Comparison of ENCODE assay signal across 15 mouse cellular contexts in genomic region chr13:51790793-51791192, GRCm38 (mm10). TPM values are rescaled to one million over a fixed set of nuclear protein-coding genes. Genes with fewer than 3 reads are reported as not detected.
A peak's percentile ranks its signal among the peaks of the same experiment; 100 is the strongest.
DNase-seq lines count a peak whose midpoint lies in the region; TF ChIP-seq lines count a peak whose summit lies in the region.
"Had no signal": no experiment of that assay in that cellular context is flagged by ENCODE, and none has a peak within 500 bp of the region (broad histone marks: within the 10 kb centered on the region; RNA-seq: fewer than 3 reads in every experiment).

No protein-coding gene starts in this region.

- no peak overlapping the region for H3K4me3 ChIP-seq in CH12.LX (replicated peaks in 1 of 3; ENCODE audit: low read depth in 2 of 3, low read length in 2 of 3, poor library complexity in 1 of 3)

- H3K9ac ChIP-seq in CH12.LX (ENCODE audit: insufficient read depth, low read depth): no peak overlapping the region
- H3K9ac ChIP-seq: heart, embryonic 15.5 days; hindbrain, embryonic 13.5 days had no signal

- dilution Hi-C loops in CH12.LX (cut with MboI; ENCODE audit: extremely low pct_ligation_motif_present, extremely low pct_unique_long_range_greater_than_20kb, low sequenced_read_pairs): no loop called here

- peaks cover 0 to 48% of the 10 kb centered on the region in 2 experiments for H3K36me3 ChIP-seq in CH12.LX (replicated peaks in 1 of 2; ENCODE audit: control insufficient read depth in 1 of 2, insufficient read depth in 1 of 2, low read length in 1 of 2)
- H3K36me3 ChIP-seq: heart, embryonic 15.5 days; hindbrain, embryonic 13.5 days had no signal

- TF ChIP-seq CTCF in CH12.LX (conservative IDR thresholded peaks at IDR 0.05 in 1 of 2, IDR thresholded peaks at IDR 0.05 in 1 of 2; ENCODE audit: low read depth in 2 of 2, low read length in 2 of 2): 0 out of 4 replicates have a peak, but pooled peaks of 1 of the 2 experiments have one; percentile 27

- in situ Hi-C loops in CH12.LX (cut with MboI; ENCODE audit: low pct_ligation_motif_present, low pct_unique_long_range_greater_than_20kb, low sequenced_read_pairs): no loop called here

- H3K4me1 ChIP-seq in CH12.LX (ENCODE audit: control insufficient read depth in 1 of 2, insufficient read depth in 2 of 2): peaks cover 14 to 51% of the 10 kb centered on the region in 2 experiments

- no peaks in the 10 kb centered on the region for H3K27me3 ChIP-seq in CH12.LX (replicated peaks)
- H3K27me3 ChIP-seq: heart, embryonic 15.5 days had no signal

- H3K79me2 ChIP-seq in CH12.LX (replicated peaks; ENCODE audit: control insufficient read depth, extremely low read depth, insufficient read depth, poor library complexity, severe bottlenecking): peaks cover 42% of the 10 kb centered on the region

- TF ChIP-seq POLR2A in CH12.LX (IDR thresholded peaks at IDR 0.05; ENCODE audit: low read depth, low read length): no peak

- H3K9me3 ChIP-seq in CH12.LX (replicated peaks; ENCODE audit: low read length): no peaks in the 10 kb centered on the region
- H3K9me3 ChIP-seq: heart, embryonic 15.5 days; hindbrain, embryonic 13.5 days had no signal

- H3K4me2 ChIP-seq in CH12.LX (ENCODE audit: insufficient read depth, low read depth, poor library complexity, severe bottlenecking): no peak overlapping the region

- peak; percentile 90 for DNase-seq in heart, adult 11 months
- DNase-seq in heart, adult 9 months (ENCODE audit: low spot score in 2 of 2): no peak
- peak; percentile 52 for DNase-seq in kidney, adult 9 months
- DNase-seq in kidney, postnatal 14 days: no peak
- peak; percentile 19 for DNase-seq in CH12.LX (ENCODE audit: extremely low read depth)
- DNase-seq in induced T-regulatory cell, adult 2 months (ENCODE audit: low read depth): peak; percentile 78
- DNase-seq in c-Kit-positive CD71-positive TER-119-positive erythroid progenitor cells, embryonic 14.5 days (ENCODE audit: low spot score): no peak
- DNase-seq: adrenal gland, postnatal 25 days; embryo, embryonic 11 days; gastrocnemius, postnatal 14 days; liver; right cerebral cortex, postnatal 25 days; thymus, adult 2 months had no signal

- peak; percentile 21 for TF ChIP-seq RAD21 in CH12.LX (IDR thresholded peaks at IDR 0.05; ENCODE audit: low read depth, low read length)

- no peak for TF ChIP-seq EP300 in CH12.LX (IDR thresholded peaks at IDR 0.05; ENCODE audit: low read length)

- no peak overlapping the region for H3K27ac ChIP-seq in CH12.LX (ENCODE audit: insufficient read depth, low read depth)
- H3K27ac ChIP-seq: heart, embryonic 15.5 days; hindbrain, embryonic 13.5 days had no signal

TF ChIP-seq in CH12.LX, 34 proteins besides CTCF, POLR2A, EP300 and RAD21:
- TF ChIP-seq BHLHE40 (IDR thresholded peaks at IDR 0.05; ENCODE audit: low read depth, low read length) (peak; percentile 34; the same call in 1 of the 2 replicates), JUN (IDR thresholded peaks at IDR 0.05; ENCODE audit: insufficient read depth, low read depth, low read length) (no peak), MAFK (IDR thresholded peaks at IDR 0.05; ENCODE audit: insufficient replicate concordance, low read length) (no peak), POLR2AphosphoS2 (IDR thresholded peaks at IDR 0.05; ENCODE audit: low read depth, low read length) (no peak)
TF ChIP-seq in CH12.LX: peak in this region for 1.

RNA-seq across cellular contexts. Expression of gene Sema4d, which starts 2.8 kb away (rescaled TPM):
- total RNA-seq in CH12.LX (2012; rRNA removed): 16.7 and 17.8 TPM in 2 replicates
- total RNA-seq in CH12.LX (2014; rRNA removed): 9.8 and 12.8 TPM in 2 replicates
- polyA plus RNA-seq in CH12.LX (2012; ENCODE audit: insufficient read length, low read depth): 57.6 and 67.1 TPM in 2 replicates

RNA-seq across cellular contexts. Expression of gene Gadd45g, which starts 55.7 kb away (rescaled TPM):
- total RNA-seq in CH12.LX (2012; rRNA removed): 1.2 and 2.7 TPM in 2 replicates
- total RNA-seq in CH12.LX (2014; rRNA removed): 2.5 and 3.1 TPM in 2 replicates
- polyA plus RNA-seq in CH12.LX (2012; ENCODE audit: insufficient read length, low read depth): 2.9 and 3.6 TPM in 2 replicates

Comparison
In these comparisons a context has a peak if more than half of its experiments do, and no peak if none do; other contexts are left out.
1. DNase-seq: peak in heart, adult 11 months (single experiment), kidney, adult 9 months (single experiment), CH12.LX (single experiment) and induced T-regulatory cell, adult 2 months (single experiment); none in heart, adult 9 months (0 of 2), kidney, postnatal 14 days (single experiment) and c-Kit-positive CD71-positive TER-119-positive erythroid progenitor cells, embryonic 14.5 days (single experiment).